ENCODE assay signal across 11 mouse cellular contexts in the genomic region with DNA sequence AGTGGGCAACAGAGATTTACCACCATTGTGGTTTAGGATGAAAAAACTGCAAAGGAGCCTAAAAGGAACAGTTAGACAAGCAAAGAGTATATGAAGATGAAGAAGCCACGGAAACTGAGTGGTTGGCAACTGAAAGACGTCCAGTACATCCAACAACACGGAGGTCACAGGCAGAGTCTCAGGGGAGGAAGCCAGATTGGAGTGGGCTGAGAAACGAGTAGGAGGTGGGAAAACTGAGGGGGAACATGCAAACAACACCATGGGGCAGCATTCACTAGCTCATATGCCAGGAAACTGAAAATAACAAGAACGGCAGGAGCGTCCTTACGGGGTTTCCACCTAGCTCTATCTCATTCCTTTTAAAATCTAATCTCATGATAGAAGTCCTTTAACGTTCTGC.
"Had no signal": no experiment of that assay in that cellular context is flagged by ENCODE, and none has a peak within 500 bp of the region (broad histone marks: within the 10 kb centered on the region; RNA-seq: fewer than 3 reads in every experiment).

No protein-coding gene starts in this region.

- H3K36me3 ChIP-seq: intestine, embryonic 15.5 days; limb, embryonic 12.5 days; midbrain, embryonic 13.5 days; neural tube, embryonic 15.5 days; stomach, embryonic 15.5 days had no signal

- H3K4me3 ChIP-seq: intestine, embryonic 15.5 days; limb, embryonic 12.5 days; midbrain, embryonic 13.5 days; myocyte; neural tube, embryonic 15.5 days; stomach, embryonic 15.5 days had no signal

- H3K27me3 ChIP-seq: intestine, embryonic 15.5 days; limb, embryonic 12.5 days; midbrain, embryonic 13.5 days; neural tube, embryonic 15.5 days; stomach, embryonic 15.5 days had no signal

- H3K4me1 ChIP-seq: intestine, embryonic 15.5 days; limb, embryonic 12.5 days; neural tube, embryonic 15.5 days; stomach, embryonic 15.5 days had no signal

- ATAC-seq: intestine, embryonic 15.5 days; midbrain, embryonic 13.5 days had no signal

- H3K4me2 ChIP-seq: intestine, embryonic 15.5 days; limb, embryonic 12.5 days; midbrain, embryonic 13.5 days; neural tube, embryonic 15.5 days; stomach, embryonic 15.5 days had no signal

- H3K27ac ChIP-seq: intestine, embryonic 15.5 days; limb, embryonic 12.5 days; liver, embryonic 14.5 days; midbrain, embryonic 13.5 days; neural tube, embryonic 15.5 days; stomach, embryonic 15.5 days had no signal

- DNase-seq: kidney, adult 18-20 months; kidney, postnatal 10 days; lung, adult 18-20 months; thymus, postnatal 4 days had no signal

- H3K9me3 ChIP-seq: intestine, embryonic 15.5 days; limb, embryonic 12.5 days; neural tube, embryonic 15.5 days; stomach, embryonic 15.5 days had no signal

- H3K9ac ChIP-seq: intestine, embryonic 15.5 days; limb, embryonic 12.5 days; liver, embryonic 14.5 days; midbrain, embryonic 13.5 days; neural tube, embryonic 15.5 days; stomach, embryonic 15.5 days had no signal
